Mouse (Mus musculus) heart, adult 2 months (tissue): ENCODE results near the gene 2310030G06Rik.

Experiments
- CTCF ChIP-seq: fragments of 200-600 bp; IDR thresholded peaks from 2 replicates; pipeline ENCODE4 v1.8.1; 2022; ENCODE audit warnings: antibody characterized with exemption, mild to moderate bottlenecking, moderate library complexity
- EP300 ChIP-seq: fragments of 200-500 bp; IDR thresholded peaks from 2 replicates; pipeline ENCODE4 v1.6.1; 2011; ENCODE audit warnings: low read depth, low read length, control low read depth; ENCODE audit not compliant: insufficient read depth
- POLR2A ChIP-seq: fragments of 200-500 bp; IDR thresholded peaks from 2 replicates; pipeline ENCODE4 v1.6.1; 2011; ENCODE audit warnings: mild to moderate bottlenecking, low read depth, low read length, control low read depth; ENCODE audit not compliant: insufficient read depth

- TF ChIP-seq CTCF (no peak), POLR2A (no peak), EP300 (no peak)
Measured at GRCm38 (mm10) chr9:50751323-50751722, 5.0 kb upstream of the 2310030G06Rik start, which contains the start of gene Cryab.
